Mouse (Mus musculus): Measurements from ENCODE around the gene Sh2d5.

DNA sequence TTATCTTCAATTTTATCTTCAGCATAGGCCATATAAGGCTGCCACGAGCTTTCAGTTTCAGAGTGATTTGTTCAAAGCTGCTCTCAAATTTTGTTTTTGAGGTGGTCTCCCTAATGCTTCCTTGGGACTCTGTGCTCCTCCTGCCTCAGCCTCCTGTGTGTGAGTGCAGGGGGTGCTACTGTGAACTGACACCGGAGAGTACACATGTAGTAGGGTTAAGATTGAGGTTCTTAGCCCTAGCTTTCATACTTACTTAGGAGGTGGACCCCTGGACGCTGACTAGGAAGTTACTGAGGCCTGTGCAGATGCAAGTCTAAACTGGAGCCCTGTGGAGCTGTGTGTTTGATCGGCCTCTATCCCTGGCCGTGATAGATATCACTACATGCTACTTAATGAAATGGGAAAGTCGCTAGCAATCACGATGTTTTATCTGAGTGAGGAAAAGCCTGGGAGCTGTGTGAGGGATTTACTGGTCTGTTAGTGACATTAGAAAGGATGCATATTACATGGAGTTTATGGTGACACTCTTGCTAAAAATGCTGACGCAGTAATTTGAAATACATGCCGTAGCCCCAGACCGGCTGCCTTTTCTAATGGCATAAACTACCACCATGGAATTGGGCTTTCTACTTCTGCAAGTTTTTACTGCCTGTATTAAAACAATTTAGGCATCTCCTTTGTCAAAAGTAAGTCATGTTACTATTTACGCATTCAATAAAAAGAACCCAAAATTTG, 32.1 kb upstream of the Sh2d5 start:
- TF ChIP-seq POLR2A (IDR thresholded peaks at IDR 0.05; ENCODE audit: control insufficient read depth, extremely low read depth, insufficient read depth, low read length, poor library complexity), result no peak
- TF ChIP-seq CTCF (IDR thresholded peaks at IDR 0.05; ENCODE audit: borderline replicate concordance, control insufficient read depth, extremely low read depth, insufficient read depth, low read length, poor library complexity), result no peak

Data from thymus, adult 2 months (tissue).